Mouse (Mus musculus) G1E (cell line): ENCODE data around the gene Slc9a4. TPM values are rescaled to one million over a fixed set of nuclear protein-coding genes. Genes with fewer than 3 reads are reported as not detected.
"Not testable (repeated sequence)": the region's sequence is repeated elsewhere in the genome, so short reads cannot be mapped to it uniquely, and the experiment has no call there.

ENCODE experiments used
- ATAC-seq: 2 replicates; pipeline ENCODE4 v1.8.0; 2016; ENCODE audit warnings: mild to moderate bottlenecking; ENCODE audit not compliant: insufficient number of reproducible peaks, poor library complexity, low FRiP score, severe bottlenecking; ENCODE audit errors: extremely low read depth
- DNase-seq: peaks from one replicate; pipeline ENCODE4 v3.0.0; 2012; ENCODE audit warnings: low spot score
- H3K27me3 ChIP-seq: 2 replicates; pipeline ENCODE4 v1.6.1; 2012; ENCODE audit warnings: mild to moderate bottlenecking, low read length, inconsistent platforms; ENCODE audit not compliant: insufficient read depth
- H3K36me3 ChIP-seq: replicated peaks from 2 replicates; pipeline ENCODE3; 2012; ENCODE audit warnings: mild to moderate bottlenecking, inconsistent platforms
- H3K4me1 ChIP-seq: 2 replicates; pipeline ENCODE4 v1.6.1; 2012; ENCODE audit warnings: low read depth, low read length, inconsistent platforms, mixed read lengths; ENCODE audit not compliant: insufficient read depth
- H3K4me3 ChIP-seq: 2 replicates; pipeline ENCODE4 v1.5.1; 2012; ENCODE audit warnings: low read depth, mild to moderate bottlenecking, inconsistent platforms, low read length, moderate library complexity, mixed read lengths
- H3K9me3 ChIP-seq: replicated peaks from 2 replicates; pipeline ENCODE4 v1.6.1; 2012; ENCODE audit warnings: inconsistent platforms
- CTCF ChIP-seq: IDR thresholded peaks from 2 replicates; pipeline ENCODE4 v1.5.1; 2012; ENCODE audit warnings: low read depth, low read length, inconsistent platforms, mixed read lengths
- GATA1 ChIP-seq: IDR thresholded peaks from 2 replicates; pipeline ENCODE4 v1.6.1; 2012; ENCODE audit warnings: borderline replicate concordance, low read length, inconsistent platforms, mixed read lengths
- GATA2 ChIP-seq: IDR thresholded peaks from 2 replicates; pipeline ENCODE4 v1.6.1; 2012; ENCODE audit warnings: low read depth, low read length, inconsistent platforms, borderline replicate concordance
- POLR2AphosphoS5 ChIP-seq: IDR thresholded peaks from 2 replicates; pipeline ENCODE4 v1.6.1; 2012; ENCODE audit warnings: low read depth, low read length, inconsistent platforms; ENCODE audit not compliant: insufficient replicate concordance
- TAL1 ChIP-seq: conservative IDR thresholded peaks from 2 replicates; pipeline ENCODE4 v1.6.1; 2012; ENCODE audit warnings: low read depth, low read length, inconsistent platforms, mixed read lengths
- polyA plus RNA-seq: library from polyadenylated mRNA; stranded (reverse); fragments of >175 nt; gene quantifications from 2 replicates; pipeline ENCODE4 v1.2.3, GENCODE M21; 2012
- total RNA-seq, 2 experiments: library from RNA; stranded (forward) in 1 of 2; stranded (reverse) in 1 of 2; fragments of 200-1000 nt in 1 of 2; fragments of >200 nt in 1 of 2; fragmentation: Nextera tagmentation in 1 of 2; gene quantifications; 2 replicates each; pipeline ENCODE4 v1.2.3; 2014 to 2017

Gene Slc9a4
- total and polyA plus RNA-seq, 3 experiments = not detected

DNA sequence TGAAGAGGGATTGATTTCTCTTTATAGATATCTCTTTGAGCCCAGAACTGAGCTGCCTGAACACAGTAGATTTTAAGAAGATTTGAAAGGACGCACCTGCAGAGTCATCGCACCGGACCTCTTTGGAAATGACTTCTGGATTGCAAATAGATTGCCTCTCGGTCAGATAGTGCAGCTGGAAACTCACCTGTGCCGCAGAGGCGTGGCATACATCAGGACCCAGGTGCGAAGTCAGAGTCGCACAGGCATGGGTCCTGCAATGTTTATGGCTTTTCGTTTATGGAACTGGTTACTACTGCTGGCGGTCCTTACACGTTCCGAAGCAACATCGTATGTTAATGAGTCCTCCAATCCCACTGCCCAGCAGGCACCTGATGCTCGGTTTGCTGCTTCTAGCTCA lies 388 bp downstream of the Slc9a4 start:
- TF ChIP-seq CTCF (no peak), POLR2AphosphoS5 (no peak), GATA1 (no peak), GATA2 (no peak), TAL1 (no peak)
- Histone ChIP-seq H3K4me3 (no peak overlapping the region), H3K36me3 (no peaks in the 10 kb centered on the region), H3K4me1 (no peaks in the 10 kb centered on the region), H3K9me3 (no peaks in the 10 kb centered on the region), H3K27me3 (no peaks in the 10 kb centered on the region)
- no peak for ATAC-seq
- DNase-seq = no peak

DNA sequence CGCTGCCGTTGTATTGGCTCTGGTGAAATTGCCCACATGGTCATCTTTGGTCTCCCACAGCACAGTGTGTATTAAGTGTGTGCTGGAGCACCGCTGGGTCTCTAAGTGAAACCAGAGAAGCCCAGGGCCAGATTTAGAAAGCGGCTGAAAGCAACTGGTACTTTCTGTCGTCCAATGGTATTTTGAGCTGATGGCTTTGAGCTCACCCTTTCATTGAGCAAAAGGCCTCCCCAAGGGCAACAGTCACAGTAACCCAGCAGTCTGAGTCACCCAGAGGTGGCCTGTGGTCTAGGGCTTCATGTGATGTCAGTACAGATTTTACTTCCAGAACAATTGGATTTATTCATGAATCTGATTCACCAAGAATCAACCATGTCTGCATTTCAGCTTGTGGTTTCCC lies 6.9 kb downstream of the Slc9a4 start:
- Histone ChIP-seq H3K4me1 (no peaks in the 10 kb centered on the region), H3K27me3 (peaks cover 3% of the 10 kb centered on the region; the same call in 1 of the 2 replicates), H3K4me3 (no peak overlapping the region), H3K9me3 (no peaks in the 10 kb centered on the region), H3K36me3 (no peaks in the 10 kb centered on the region)
- no peak for DNase-seq
- ATAC-seq = no peak
- TF ChIP-seq CTCF (no peak), GATA1 (no peak)

DNA sequence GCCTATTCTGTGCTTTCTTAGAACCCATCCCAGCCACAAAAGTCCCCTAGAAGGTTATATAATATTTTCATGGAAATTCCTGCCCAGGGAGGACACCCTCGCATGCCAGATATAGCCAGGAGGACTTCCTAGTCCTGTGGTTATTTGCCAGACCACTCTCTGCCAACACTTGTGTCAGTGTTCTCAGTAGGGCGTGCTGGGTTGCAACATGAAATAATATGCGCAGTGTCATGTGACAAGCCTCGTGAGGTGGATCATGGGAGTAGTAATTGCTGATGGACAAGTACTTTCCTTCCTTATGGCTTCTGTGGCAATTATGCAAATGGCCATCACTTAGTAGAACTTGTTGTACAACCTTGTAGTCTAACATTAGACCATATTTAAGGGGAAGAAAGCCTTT lies 11.1 kb downstream of the Slc9a4 start:
- no peak for TF ChIP-seq GATA2
- TF ChIP-seq POLR2AphosphoS5 = no peak
- TF ChIP-seq CTCF = no peak
- TF ChIP-seq TAL1 = no peak
- no peak for TF ChIP-seq GATA1
- ATAC-seq = no peak
- H3K4me1 ChIP-seq = no peaks in the 10 kb centered on the region
- peaks cover 3% of the 10 kb centered on the region; the same call in 1 of the 2 replicates for H3K27me3 ChIP-seq
- H3K9me3 ChIP-seq = no peaks in the 10 kb centered on the region
- no peak for DNase-seq
- no peaks in the 10 kb centered on the region for H3K36me3 ChIP-seq
- no peak overlapping the region for H3K4me3 ChIP-seq

DNA sequence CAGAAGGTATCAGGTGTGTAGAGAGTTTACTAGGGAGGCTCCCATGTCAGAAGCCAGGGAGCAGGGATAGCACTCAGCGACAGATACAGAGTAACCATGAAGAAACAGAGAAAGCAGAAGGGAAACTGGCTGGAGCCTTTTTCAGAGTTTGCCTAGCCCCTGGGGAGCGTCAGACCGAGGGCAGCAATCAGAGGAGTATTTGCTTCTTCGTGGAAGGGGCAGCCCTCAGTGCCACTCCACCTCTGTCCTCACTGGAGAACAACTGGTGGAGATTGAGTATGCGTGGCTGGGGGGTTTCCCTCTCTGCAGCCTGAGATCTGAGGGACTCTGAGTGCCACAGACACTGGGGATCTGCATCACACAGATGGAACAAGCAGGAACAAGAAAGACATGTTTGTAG lies 17.9 kb downstream of the Slc9a4 start:
- DNase-seq = no peak
- Histone ChIP-seq H3K36me3 (no peaks in the 10 kb centered on the region), H3K9me3 (no peaks in the 10 kb centered on the region), H3K4me1 (no peaks in the 10 kb centered on the region), H3K27me3 (no peaks in the 10 kb centered on the region; the same call in 1 of the 2 replicates), H3K4me3 (no peak overlapping the region)
- no peak for ATAC-seq
- TF ChIP-seq GATA1 (no peak), GATA2 (no peak), TAL1 (no peak), POLR2AphosphoS5 (no peak), CTCF (no peak)

DNA sequence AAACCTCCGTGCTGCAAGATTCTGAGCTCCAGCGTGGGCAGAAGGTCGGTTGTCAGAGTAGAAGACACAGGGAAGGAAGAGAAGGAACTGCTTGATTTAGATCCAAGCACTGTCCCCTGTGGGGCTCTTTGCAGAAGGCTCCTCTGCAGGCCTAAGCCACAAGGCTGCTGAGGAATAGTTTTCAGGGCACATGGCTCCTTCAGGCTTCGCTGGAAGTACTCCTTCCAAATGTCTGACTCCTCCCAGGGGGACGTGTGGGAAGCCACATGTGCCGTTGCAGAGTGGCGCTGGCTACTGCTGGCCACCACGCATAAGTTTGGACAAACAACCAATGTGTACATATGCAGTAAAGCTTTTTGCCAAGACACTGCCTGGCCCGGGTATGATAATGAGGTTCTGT lies 19.8 kb downstream of the Slc9a4 start:
- H3K9me3 ChIP-seq, H3K27me3 ChIP-seq, ATAC-seq, H3K4me3 ChIP-seq, H3K4me1 ChIP-seq, H3K36me3 ChIP-seq, DNase-seq: not testable (repeated sequence)

DNA sequence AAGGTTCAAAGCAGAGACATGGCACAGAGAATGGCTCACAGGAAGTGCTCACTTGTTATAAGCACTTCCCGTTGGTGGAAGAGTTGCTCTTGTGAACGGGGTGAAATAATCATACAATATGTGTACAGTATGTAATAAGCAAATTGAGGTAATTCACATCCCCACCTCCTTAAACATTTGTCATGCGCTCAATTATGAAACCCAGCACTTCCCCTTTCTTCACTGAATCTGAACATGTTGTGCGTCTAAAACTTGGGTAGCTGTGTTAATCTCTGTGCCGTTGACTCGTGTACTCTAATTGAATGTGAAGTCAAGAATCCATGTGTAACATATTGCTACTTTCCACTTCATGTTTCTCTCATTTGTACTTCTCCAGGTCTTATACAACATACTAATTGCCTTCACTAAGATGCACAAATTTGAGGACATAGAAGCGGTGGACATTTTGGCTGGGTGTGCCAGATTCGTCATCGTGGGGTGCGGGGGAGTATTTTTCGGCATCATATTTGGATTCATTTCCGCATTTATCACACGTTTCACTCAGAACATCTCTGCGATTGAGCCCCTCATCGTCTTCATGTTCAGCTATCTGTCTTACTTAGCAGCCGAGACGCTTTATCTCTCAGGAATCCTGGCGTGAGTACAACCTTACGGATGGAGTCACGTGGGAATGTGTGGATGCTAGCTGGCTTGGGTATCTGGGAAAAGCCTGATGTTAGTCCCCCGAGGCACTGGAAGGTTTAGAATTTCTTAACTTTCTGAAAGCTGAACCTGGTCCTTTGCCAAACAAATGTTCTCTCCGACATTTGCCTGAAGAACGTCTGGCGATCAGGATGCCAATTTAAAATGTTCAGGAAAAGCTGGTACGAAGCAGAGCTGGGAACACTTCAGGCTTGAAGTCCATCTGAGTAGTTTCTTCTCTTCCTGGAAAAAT lies 20.8 kb downstream of the Slc9a4 start:
- Histone ChIP-seq H3K4me1 (no peaks in the 10 kb centered on the region), H3K4me3 (no peak overlapping the region), H3K36me3 (no peaks in the 10 kb centered on the region), H3K27me3 (no peaks in the 10 kb centered on the region; the same call in 1 of the 2 replicates), H3K9me3 (no peaks in the 10 kb centered on the region)
- ATAC-seq (no peak), DNase-seq (no peak)
- TF ChIP-seq TAL1 (no peak), GATA1 (no peak), POLR2AphosphoS5 (no peak), CTCF (no peak), GATA2 (no peak)

DNA sequence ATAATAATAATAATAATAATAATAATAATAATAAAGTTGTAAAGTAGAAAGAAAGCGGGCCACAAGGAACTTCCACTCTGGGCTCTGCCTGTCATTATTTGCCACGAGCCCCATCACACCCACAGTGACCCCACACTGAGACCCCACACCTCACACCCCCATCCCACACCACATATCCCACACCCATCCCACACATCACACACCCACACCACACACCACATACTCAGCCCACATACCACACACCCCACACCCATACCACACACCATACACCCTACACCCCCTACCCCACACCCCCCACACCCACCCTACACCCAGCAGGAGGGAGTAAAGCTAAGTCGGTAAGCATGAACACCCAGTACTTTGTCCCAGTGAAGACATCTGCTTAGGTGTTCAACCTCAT lies 21.6 kb downstream of the Slc9a4 start:
- TF ChIP-seq GATA2 (no peak), POLR2AphosphoS5 (no peak), GATA1 (no peak)
- DNase-seq = no peak
- no peaks in the 10 kb centered on the region for H3K4me1 ChIP-seq
- H3K4me3 ChIP-seq = no peak overlapping the region
- H3K36me3 ChIP-seq = no peaks in the 10 kb centered on the region
- H3K9me3 ChIP-seq = no peaks in the 10 kb centered on the region
- no peaks in the 10 kb centered on the region for H3K27me3 ChIP-seq
- ATAC-seq = no peak
